Mouse (Mus musculus) right cerebral cortex, postnatal 14 days (tissue): Measurements from ENCODE around the gene Irf2bpl.
A peak's percentile ranks its signal among the peaks of the same experiment; 100 is the strongest.

Experiments
- DNase-seq: peaks from one replicate; pipeline ENCODE4 v3.0.0; 2022

Gene Irf2bpl

GRCm38 (mm10) chr12:86897769-86898273, 13.2 kb upstream of the Irf2bpl start:
- no peak for DNase-seq

DNA sequence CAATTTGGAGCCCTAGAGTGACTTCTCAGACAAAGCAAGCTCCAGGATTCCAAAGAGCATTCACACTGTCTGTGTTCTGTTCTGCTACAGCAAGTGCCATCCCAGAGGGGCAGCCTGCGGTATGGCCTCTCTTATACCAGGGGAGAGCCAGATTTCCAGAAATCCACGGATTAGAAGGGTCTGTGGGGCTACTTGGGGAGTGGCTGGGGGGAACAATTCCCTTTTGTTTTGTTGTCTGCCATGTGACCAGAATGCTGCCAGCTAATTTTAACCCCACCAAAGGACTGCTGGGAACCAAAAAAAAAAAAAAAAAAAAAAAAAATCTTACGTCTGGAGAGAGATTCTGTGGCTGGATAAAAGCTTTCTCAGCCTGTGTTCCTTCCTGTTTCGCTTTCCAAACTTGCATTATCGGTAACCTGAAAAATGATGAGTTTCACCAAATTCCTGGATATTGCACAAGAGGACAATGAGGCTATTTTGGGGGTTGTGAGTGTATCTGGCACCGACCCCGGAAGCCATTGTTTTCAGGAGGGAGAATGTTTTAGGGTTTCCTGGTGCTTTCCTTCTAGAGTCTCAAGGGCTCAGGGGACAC, 12.4 kb upstream of the Irf2bpl start:
- DNase-seq = no peak

DNA sequence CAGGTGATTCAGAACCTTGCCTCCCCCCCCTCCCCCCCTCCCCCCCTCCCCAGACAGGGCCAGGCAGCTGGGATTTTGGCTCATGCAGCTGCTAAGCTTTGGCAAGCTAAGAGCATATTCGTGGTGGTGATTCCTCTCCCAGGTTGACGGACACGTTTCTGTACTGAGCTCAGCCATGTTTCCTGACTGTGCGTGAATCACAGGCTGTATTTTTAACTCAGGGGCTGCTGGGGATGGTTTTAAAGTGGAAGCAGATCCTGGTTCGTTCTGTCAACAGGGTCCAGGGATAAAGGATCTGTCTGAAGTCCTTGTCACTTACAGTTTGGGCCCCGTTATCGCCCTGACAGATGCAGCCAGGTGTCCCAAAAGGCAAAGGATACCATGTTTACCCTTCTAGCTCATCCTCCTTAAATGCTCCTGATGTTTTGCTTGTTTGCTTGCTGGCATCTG, 11.9 kb upstream of the Irf2bpl start:
- no peak for DNase-seq

- DNase-seq = no peak
Observed at GRCm38 (mm10) chr12:86895703-86896409, 11.3 kb upstream of the Irf2bpl start.

DNA sequence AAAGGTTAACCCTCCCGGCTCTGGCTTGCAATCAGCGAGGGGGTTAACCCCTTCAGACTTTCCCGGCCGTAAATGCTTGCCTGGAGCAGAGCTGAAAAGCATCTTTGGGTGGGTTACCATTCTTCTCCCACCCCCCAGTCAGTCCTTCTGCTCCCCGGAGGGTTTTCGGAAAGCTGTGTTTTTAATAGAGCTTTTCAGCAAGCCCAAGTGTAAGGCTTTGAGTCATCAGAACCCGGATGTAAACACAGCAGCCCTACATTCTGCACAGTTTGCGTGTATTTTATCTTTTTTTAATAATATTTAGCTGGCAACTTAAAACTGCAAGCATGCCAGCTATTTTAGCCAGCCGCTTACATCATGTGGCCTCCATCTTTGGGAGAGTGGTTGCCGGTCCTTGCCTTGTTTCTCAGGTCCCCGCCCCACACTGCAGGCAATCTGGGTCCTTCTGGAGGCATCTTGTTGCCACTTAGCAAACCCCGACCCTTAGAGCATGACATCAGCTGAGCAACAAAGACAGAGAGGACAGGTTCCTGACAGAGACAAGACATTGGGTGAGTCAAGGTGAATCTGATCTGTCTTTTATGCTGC, 10.3 kb upstream of the Irf2bpl start:
- peak; percentile 28 for DNase-seq

GRCm38 (mm10) chr12:86894184-86894839, 9.7 kb upstream of the Irf2bpl start:
- peak; percentile 100 for DNase-seq

DNA sequence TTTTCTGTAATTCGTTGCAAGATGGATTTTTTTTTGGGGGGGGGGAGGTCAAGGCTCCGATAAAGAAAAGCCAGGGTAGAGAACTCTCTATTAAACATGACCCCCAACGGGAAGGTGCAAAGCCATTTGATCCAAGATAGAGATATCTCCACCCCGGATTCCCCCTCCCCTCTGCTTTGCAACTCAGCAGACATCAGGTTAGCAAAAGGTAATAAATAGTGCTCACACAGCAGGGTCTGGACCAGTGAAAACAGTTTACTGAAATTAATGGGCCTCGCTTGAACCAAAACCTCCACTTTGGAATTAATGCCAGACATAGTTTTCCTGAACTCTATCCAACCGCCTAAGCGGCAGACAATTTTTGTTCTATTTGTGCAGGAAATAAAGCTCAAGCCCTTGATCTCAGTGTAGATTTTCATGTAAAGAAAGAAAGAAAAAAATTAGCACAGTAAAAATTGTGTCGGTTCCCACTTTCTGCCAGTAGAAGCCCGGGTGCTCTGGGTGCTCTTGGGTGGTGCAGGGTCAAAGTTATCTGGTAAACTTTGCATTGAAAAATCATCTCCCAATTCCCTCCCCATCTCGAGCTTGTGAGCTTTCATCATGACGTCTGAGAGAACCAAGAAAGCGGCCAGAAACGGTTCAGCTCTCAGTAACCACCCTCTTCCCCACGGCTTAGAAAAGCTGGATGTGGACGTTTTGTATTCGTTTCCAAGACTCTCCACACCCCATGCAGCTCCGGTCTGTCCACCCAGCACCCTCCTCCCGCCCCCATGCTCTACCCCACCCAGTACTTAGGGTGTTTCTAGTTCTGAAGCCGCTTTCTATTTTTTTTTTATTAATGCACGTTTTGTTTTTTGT, 9.0 kb upstream of the Irf2bpl start:
- no peak for DNase-seq

DNA sequence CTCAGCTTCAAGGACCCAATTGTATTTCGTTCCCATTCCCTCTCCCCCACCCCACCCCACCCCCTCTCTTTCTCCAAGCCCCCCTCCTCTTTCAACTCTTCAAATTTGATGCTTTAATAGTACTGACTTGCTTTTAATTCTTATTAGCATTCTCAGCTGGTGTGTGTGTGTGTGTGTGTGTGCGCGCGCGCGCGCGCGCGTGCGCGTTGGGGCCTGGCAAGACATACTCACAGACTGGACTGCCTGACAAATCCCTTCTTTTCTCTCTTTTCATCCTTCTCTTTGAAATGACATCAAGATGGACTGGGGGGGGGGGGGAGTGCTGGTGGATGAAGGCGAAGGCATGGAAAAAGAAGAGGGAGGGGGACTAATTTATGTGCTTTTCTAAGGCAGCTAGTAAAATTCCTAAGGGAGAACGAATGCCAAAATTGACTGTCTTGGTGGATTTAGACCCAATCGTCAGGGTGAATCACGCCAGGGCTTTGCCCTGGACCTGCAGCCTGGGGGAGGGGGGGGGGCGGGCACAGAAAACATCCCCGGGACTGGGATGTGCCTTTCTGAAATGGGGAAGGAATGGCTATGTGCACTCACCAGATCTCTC, 8.2 kb upstream of the Irf2bpl start:
- DNase-seq = no peak

DNA sequence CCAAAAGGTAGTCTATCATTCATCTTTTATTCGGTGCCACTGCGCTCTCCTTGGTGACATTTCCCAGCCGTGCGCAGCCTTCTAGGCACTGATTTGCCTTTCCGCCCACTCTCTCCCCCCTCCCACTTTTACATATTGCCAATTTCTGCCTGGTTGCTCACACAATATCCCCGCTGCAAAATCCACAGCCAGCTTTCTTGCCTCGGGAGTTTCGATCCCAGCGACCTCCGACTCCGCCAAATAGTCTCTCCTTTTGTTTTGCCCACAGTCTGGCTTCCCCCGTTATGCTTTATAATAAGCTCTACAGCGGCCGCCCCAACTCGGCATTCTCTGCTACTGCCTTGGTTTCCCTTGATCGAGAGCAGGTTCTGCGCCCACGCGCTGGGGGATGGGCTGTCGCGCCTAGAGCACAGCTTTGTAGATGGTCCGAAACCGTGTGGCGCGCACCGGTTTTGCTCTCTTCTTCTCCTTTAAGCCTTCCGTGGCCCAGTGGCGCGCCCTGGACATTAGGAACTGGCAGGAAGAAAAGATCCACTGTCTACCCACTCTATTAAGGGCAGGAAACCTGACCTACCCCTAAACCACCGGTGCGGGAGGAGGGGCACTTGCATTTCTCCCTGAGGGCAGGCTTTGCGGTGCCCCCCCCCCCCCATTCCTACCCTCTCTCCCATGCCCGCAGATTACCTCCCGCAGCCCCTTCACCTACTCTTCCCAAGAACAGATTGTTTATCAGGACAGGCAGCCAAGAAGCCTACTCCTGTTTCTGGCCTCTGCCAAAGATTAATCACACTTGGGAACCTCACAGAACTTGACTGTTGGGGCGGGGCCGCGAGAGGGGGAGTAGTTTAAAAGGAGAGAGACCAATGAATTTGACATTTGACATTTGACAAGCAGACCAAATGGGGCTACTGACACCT, 7.4 kb upstream of the Irf2bpl start:
- DNase-seq = peak; percentile 69

DNA sequence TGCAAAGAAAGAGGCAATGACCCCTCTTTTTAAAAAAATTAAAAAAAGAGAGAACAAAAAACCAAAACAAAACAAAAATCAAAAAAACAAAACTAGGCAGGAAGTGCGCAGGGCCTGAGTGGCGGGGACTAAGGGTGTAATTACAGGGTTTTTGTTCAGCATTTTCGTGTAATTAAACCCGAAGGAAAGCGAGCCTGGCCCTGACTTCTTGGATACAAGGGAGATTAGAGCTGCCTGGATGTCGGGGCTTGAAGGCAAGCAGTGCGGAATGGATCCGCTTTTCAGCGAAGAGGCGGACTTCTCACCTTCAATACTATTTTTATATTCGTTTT, 6.8 kb upstream of the Irf2bpl start:
- no peak for DNase-seq

GRCm38 (mm10) chr12:86890796-86891301, 6.3 kb upstream of the Irf2bpl start:
- DNase-seq = no peak

GRCm38 (mm10) chr12:86890091-86890720, 5.6 kb upstream of the Irf2bpl start:
- DNase-seq = no peak

GRCm38 (mm10) chr12:86889103-86889644, 4.6 kb upstream of the Irf2bpl start:
- no peak for DNase-seq

DNA sequence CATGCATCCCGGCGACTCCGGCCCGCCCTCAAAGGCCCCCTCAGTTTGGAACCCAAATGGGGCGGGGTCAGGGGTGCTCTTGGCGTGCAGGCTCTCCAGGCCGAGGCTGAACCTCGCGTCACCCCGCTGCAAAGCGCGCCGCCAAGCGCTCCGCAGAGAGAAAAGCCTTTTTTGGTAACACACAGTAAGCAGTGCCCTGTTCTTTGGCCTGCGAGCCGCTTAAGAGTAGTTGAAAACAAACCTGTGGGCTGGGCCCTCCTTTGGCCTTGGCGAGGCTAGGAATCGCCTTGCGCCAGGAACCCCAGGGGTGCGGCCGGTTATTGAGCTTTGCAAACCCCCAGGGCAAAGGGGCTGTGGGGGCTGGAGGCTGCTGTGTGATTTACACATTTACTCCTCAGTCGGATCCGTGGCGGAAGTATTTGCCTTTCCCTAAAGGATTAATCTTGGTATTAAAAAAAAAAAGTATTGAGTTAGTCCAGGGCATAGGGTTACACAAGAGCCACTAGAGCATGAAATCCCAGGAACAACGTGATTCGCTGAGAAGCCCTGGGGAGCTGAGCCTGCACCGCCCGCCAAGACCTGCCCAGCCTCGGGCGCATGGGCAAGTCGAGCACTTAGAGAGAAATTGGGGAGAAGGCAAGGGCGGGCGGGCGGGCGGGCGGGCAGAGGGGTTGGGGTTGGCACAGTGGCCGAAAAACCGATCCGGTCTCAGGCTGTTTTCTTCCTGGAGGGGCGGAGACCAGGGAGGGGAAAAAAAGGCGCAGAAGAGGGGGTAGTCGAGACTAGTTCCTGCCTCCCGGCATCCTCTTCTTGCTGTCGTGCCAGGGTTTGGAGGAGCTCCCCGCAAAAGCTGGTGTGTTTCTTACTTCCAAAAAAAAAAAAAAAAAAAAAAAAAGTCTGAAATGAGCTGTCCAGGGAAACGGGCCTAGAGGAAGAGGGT, 3.8 kb upstream of the Irf2bpl start:
- peak; percentile 72 for DNase-seq

- DNase-seq = no peak
Observed at GRCm38 (mm10) chr12:86887381-86888129, 3.0 kb upstream of the Irf2bpl start.

GRCm38 (mm10) chr12:86886446-86886965, 1.9 kb upstream of the Irf2bpl start:
- no peak for DNase-seq

- DNase-seq = no peak
Observed at GRCm38 (mm10) chr12:86885746-86886145, 1.1 kb upstream of the Irf2bpl start.

- DNase-seq = no peak
Observed at GRCm38 (mm10) chr12:86885336-86885735, 738 bp upstream of the Irf2bpl start.
